Mouse (Mus musculus): ENCODE measurements around the gene Spsb3.

Spsb3 gene

GRCm38 (mm10) chr17:24874405-24874745 is 12.1 kb upstream of the Spsb3 start:
- no peak for DNase-seq (ENCODE audit: low spot score in 2 of 2)

- no peak for DNase-seq (ENCODE audit: low spot score in 2 of 2)
Observed at GRCm38 (mm10) chr17:24874989-24875388, 11.5 kb upstream of the Spsb3 start.

GRCm38 (mm10) chr17:24877336-24878116 is 8.9 kb upstream of the Spsb3 start:
- DNase-seq (ENCODE audit: low spot score in 2 of 2): no peak

- DNase-seq (ENCODE audit: low spot score in 2 of 2): peak in 1 of 2 experiments; percentile 55
Observed at GRCm38 (mm10) chr17:24878117-24878397, 8.4 kb upstream of the Spsb3 start.

GRCm38 (mm10) chr17:24878531-24878930 is 7.9 kb upstream of the Spsb3 start:
- DNase-seq (ENCODE audit: low spot score in 2 of 2): peak in 1 of 2 experiments; percentile 39

- no peak for DNase-seq (ENCODE audit: low spot score in 2 of 2)
Observed at GRCm38 (mm10) chr17:24881738-24882440, 4.6 kb upstream of the Spsb3 start.

GRCm38 (mm10) chr17:24884391-24884790 is 2.1 kb upstream of the Spsb3 start:
- no peak for DNase-seq (ENCODE audit: low spot score in 2 of 2)

GRCm38 (mm10) chr17:24885356-24886133 is 898 bp upstream of the Spsb3 start:
- DNase-seq (ENCODE audit: low spot score in 2 of 2): no peak

GRCm38 (mm10) chr17:24886932-24887271 is 459 bp downstream of the Spsb3 start:
- no peak for DNase-seq (ENCODE audit: low spot score in 2 of 2)

- DNase-seq (ENCODE audit: low spot score in 2 of 2): no peak
Observed at GRCm38 (mm10) chr17:24887291-24888080, 1.0 kb downstream of the Spsb3 start.

- no peak for DNase-seq (ENCODE audit: low spot score in 2 of 2)
Observed at GRCm38 (mm10) chr17:24888862-24889261, 2.4 kb downstream of the Spsb3 start.

- no peak for DNase-seq (ENCODE audit: low spot score in 2 of 2)
Observed at GRCm38 (mm10) chr17:24890151-24891092, 4.0 kb downstream of the Spsb3 start.

GRCm38 (mm10) chr17:24891321-24891720 is 4.9 kb downstream of the Spsb3 start:
- no peak for DNase-seq (ENCODE audit: low spot score in 2 of 2)

GRCm38 (mm10) chr17:24892785-24893184 is 6.3 kb downstream of the Spsb3 start:
- no peak for DNase-seq (ENCODE audit: low spot score in 2 of 2)

GRCm38 (mm10) chr17:24893276-24893675 is 6.8 kb downstream of the Spsb3 start:
- no peak for DNase-seq (ENCODE audit: low spot score in 2 of 2)

GRCm38 (mm10) chr17:24894061-24894994 is 7.9 kb downstream of the Spsb3 start:
- no peak for DNase-seq (ENCODE audit: low spot score in 2 of 2)

GRCm38 (mm10) chr17:24894995-24895547 is 8.6 kb downstream of the Spsb3 start, which contains the start of the genes Eme2 and Mrps34:
TSS of gene Eme2 (minus strand) at chr17:24895087.
TSS of gene Mrps34 (plus strand) at chr17:24895116.
- peak; percentile 79 to 84 for DNase-seq (ENCODE audit: low spot score in 2 of 2)

- no peak for DNase-seq (ENCODE audit: low spot score in 2 of 2)
Observed at GRCm38 (mm10) chr17:24895571-24896240, 9.3 kb downstream of the Spsb3 start.

Measured in urinary bladder, postnatal 36 days (tissue).